Mouse (Mus musculus) c-Kit-positive CD71-positive TER-119-positive erythroid progenitor cells, embryonic 14.5 days (primary cell): Measurements from ENCODE around the gene Gm765.

Experiments used
- DNase-seq: peaks from one replicate; pipeline ENCODE4 v3.0.0-alpha.2; 2013; ENCODE audit warnings: low spot score

Gm765 gene

DNA sequence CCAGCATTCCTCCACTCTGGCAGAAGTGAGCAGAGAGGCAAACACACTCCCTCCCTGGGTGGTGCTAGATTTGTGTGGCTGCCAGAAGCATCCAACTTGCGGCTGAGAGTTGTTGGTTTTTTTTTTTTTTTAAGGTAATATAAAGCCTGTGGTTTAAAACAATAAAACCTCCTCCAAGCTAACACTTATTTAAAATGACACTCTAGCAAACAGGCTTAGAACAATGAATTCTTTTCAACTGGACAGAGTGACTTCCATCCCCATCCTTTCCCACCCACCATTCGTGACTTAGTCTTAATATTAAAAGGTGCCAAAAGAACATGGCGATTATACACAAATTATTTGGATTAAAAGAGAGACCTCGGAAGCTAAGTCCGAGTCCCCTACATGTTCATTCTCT, at the start of gene Gm765:
Gm765 (minus strand) TSS at position 101 of the 400 bp plus-strand sequence.
- no peak for DNase-seq

- DNase-seq = no peak
Observed at GRCm38 (mm10) chr6:98385487-98385886, 42.9 kb upstream of the Gm765 start.

DNA sequence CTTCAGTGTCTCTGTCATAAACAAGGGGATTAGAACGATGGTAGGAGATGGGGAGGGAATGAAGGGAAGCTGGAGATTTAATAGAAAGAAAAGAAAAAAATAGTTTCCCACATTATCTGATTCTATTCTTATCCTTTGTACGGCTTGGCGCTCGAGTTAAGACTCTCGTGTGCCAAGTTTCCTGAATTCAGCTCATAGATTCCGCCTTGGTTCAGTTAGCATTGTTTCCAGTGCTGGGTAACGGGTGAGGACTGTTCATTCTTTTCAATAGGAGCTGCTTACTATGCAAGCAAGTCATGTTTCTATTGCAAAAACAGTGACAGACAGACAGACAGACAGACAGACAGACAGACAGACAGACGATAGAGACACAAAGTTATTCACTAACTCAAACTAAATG, 41.9 kb upstream of the Gm765 start:
- DNase-seq = no peak

GRCm38 (mm10) chr6:98383411-98383810, 40.9 kb upstream of the Gm765 start:
- DNase-seq = no peak

GRCm38 (mm10) chr6:98366199-98366598, 23.6 kb upstream of the Gm765 start:
- DNase-seq = no peak

- DNase-seq = no peak
Observed at GRCm38 (mm10) chr6:98355271-98355670, 12.7 kb upstream of the Gm765 start.

GRCm38 (mm10) chr6:98353285-98353684, 10.7 kb upstream of the Gm765 start:
- DNase-seq = no peak

DNA sequence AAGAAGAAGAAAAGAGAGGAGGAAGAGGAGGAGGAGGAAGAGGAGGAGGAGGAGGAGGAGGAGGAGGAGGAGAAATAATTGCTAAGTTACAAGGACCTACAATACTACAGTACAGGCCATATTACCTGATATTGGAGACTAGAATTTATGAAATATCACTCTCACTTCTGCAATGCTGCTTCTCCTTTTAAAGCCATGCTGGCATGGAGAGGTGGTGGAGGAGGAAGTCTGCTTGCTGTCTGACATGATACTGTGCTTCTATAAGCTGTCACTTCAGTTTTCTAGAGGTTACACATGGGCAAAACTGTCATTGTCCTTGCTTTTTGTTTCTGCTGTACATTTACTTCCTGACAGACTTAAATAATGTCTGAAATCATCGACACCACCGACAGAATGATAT, 9.8 kb downstream of the Gm765 start:
- no peak for DNase-seq

- no peak for DNase-seq
Observed at GRCm38 (mm10) chr6:98311659-98312058, 30.9 kb downstream of the Gm765 start.

DNA sequence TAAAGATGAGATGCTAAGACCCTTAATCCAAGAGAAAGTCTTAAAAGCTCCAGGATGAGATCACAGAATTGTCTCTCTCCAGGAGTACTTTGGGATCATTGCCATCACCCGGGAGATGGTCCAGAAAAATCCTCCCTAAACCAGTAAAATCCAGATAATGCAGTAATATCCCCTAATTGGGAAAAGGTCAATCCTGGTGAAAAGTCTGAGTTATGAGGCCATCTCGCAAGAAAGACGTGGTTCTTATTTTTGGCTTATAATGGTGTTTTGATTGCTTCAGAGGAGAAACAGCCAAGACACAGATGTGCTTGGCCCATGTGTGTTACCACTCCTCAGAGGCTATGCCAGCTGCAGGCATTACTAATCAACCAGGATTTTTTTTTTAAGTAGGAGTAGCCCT, 34.9 kb downstream of the Gm765 start:
- DNase-seq = no peak

DNA sequence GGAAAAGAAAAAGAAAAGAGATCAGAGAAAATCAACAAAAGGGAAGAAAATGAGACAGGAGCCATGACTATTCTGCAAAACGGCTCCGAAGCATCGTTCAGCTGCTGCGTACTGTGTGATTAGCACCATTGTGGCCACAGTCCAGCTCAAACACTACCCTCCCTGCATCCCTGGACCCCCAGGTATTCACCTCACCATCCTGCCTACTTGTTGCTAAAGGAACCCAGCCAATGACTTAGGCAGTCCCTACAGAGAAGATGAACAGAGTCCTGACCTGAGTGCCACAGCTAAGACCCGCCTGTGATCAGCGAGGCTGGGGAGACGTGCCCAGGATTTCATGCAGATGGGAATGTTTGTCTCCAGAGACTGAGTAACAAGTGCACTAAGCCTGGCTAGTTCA, 35.4 kb downstream of the Gm765 start:
- DNase-seq = no peak

GRCm38 (mm10) chr6:98292064-98292463, 50.5 kb downstream of the Gm765 start:
- no peak for DNase-seq

DNA sequence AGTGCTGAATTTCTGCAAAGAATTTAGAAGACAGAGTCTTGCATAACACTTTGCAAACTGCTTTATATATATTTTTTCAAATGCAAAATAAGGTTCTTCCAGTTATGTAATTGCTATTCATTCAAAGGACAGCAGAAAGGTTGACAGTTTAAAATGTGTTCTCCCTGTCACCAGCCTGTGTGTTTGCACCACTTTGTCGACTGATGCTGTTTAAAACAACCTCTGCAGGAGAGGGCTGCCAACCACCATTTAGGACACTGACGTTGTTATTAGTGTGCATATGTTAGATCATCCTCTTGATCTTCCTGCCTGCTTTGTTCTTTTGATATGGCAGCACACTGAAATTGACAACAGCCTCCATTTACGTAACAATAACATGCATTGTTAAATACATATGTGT, 54.2 kb downstream of the Gm765 start:
- DNase-seq = no peak

DNA sequence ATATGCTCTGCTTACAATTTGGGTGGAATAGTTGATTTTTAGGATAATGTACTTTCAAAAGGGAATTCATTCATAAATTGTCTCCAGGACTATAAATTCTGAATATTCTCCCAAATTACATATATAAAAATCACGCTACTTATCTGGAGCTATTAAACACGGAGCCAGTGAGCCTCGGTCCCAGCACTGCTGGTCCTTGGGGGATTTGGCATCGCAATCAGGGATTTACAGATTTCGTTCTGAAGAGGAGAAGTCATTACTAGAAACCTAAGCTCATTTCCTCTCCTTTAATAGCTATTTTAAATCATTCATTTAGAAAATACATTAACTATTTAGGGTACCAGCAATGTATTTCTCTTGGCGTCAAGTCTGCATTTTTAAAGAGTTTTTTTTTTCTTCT, 55.0 kb downstream of the Gm765 start:
- no peak for DNase-seq

GRCm38 (mm10) chr6:98285190-98285589, 57.4 kb downstream of the Gm765 start:
- DNase-seq = no peak

DNA sequence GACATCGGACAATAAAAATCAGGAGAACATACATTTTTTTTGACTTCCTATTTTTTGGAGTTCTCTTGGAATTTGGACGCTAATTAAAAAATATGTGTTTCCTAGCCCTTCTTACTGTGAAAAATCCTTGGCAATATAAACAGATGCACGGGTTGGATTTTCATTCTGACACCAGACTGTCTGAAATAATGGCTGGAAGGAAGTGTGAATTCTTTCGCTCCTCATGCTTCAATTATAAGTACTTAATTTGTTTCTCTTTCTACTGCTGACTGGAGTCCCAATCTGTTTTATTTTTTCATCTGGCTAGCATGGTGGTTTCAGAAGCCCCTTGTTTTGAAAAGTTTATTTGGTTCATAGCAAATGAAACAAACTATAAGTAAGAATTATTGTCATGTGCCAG, 59.8 kb downstream of the Gm765 start:
- DNase-seq = no peak

GRCm38 (mm10) chr6:98271553-98271952, 71.0 kb downstream of the Gm765 start:
- peak; percentile 12 for DNase-seq

GRCm38 (mm10) chr6:98262961-98263360, 79.6 kb downstream of the Gm765 start:
- no peak for DNase-seq

- no peak for DNase-seq
Observed at GRCm38 (mm10) chr6:98259016-98259415, 83.5 kb downstream of the Gm765 start.

GRCm38 (mm10) chr6:98246449-98246848, 96.1 kb downstream of the Gm765 start:
- no peak for DNase-seq

GRCm38 (mm10) chr6:98243186-98243585, 99.4 kb downstream of the Gm765 start:
- no peak for DNase-seq

DNA sequence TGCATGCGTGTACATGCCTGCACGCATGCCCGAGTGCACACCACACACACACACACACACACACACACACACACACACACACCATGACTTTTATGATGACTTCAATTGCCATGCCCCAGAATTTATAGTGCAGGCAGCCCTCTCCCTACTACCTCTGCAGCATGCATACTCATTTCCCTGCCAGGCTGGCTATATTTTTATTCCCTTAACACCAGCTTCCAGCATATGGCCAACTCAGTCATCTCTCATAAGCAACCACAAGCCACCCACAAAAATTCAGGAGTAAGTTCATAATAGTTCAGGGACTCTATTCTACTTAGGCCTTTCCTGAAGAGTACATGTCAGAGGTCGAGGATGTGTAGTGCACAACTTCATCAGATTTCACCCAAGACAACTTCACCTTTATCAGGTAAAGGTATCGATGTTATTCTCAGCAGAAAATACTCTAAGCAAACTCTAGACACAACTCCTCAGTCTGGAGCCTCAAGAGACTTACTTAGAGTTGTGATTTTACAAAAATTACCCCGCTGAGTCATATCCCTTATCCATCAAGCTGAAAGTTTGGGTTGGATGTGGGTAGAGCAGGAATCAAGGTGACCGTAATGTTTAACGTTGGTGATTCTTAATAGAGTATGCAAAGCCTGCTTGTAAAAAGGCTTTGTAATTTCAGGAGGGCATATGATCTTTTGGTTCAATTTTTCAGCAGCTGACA, 101.8 kb downstream of the Gm765 start:
- no peak for DNase-seq

GRCm38 (mm10) chr6:98234097-98234496, 108.5 kb downstream of the Gm765 start:
- no peak for DNase-seq

GRCm38 (mm10) chr6:98223923-98224322, 118.6 kb downstream of the Gm765 start:
- DNase-seq = no peak
